Mouse (Mus musculus): ENCODE data around the gene Gria1.

Gria1 gene

DNA sequence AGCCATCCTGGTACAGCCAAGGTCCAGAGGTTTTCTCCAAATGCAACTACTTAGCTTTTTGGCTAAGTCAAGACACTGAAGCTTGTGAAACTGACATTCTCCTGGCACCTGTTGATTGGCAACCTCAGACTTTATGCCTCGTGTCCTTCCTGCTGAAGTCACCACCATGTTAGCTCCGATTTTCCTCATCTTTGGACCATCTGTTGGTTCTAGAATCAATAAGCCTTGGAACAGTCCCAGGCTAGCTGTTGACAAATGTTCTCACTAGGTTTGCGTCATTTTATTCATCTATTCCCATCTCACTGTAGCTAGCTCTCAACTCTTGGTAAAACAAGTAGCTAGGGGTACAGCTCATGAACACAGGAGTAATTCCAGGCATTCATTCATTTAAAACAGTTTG, 51.3 kb downstream of the Gria1 start:
- DNase-seq: no peak

DNA sequence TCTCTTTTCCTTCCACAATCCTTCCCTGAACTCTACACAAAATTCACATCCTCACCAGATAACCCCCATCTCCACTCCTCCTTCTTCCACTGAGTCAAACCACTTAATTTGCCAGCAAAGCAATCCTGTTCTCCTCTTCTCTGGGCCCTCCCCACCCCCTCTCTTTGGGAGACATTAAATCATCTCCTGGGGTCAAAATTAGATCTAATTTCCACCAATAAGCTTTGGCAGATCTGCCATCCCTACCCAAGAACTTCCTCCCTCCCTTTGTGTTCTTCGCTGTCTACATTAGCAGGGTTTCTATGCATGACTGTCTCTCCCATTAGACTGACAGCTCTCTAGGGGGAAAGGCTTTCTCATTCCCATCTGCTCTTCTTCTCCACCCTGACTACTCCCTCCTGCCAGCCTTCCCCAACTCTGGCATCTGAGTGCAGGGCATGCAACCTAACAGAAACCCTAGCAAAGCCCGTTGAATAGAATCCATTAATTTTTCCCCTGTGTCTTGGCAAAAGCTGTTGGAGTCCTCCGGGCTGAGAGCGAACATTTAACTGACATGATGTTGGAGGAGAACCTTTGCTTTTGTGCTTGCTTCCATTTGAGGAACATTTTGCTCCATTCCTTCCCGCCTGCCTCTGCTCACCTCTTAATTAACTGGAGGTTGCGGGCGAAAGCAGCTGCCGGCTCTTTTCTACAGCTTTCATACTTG, 59.2 kb downstream of the Gria1 start:
- DNase-seq: no peak

DNA sequence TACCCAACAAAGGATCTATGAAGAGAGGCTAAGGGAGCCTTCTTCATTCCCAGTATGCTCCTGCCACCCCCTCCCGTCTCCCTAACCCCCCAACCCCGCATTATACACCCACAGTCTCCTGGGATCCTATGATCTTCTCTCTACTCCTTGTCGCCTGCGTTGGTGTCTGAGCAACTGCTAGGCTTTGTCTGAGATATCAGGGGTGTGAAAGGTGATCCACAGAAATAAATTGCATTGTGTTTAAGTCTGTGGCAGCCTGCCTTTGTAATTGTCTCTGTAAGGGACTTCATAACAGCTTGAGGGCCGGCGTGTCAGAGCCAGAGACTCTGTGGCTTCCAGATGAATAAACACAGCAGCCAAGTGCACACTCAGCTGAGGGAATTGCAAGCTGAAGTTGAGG, 61.0 kb downstream of the Gria1 start:
- no peak for DNase-seq

DNA sequence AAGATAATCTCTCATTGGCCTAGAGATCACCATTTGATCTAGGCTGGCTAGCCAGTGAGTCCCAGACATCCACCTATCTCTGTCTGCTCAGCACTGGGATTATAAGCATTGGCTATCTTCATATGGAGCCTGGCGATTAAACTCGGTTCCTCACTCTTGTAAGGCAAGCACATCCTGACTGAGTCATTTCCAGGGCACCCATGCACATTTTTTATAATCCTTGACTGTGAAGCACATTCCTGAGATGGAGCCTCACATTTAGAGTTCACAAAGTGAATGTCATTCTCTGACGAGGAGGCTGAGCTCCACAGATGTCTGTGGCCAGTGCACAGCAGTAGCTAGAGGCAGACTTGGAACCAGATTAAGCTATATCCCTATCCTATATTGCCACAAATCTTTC, 68.2 kb downstream of the Gria1 start:
- DNase-seq: no peak

DNA sequence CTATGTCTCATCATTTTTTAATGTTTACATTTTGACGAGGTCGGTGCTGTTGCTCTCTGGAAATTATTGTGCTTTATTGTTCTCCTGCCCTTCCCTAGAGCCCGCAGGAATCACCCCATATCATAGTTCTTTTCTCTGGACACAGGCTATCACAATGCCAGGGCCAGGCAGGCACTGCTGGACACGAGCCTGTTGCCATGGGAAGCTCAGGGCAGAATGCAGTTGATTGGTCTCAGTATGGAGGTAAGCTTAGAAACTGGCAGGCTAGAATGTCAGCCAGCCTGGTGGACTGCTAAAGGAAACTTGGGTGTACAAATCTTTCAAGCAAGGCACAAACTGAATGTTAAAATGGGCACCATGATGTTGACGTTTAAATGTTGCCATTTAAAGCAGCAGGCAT, 78.3 kb downstream of the Gria1 start:
- no peak for DNase-seq

DNA sequence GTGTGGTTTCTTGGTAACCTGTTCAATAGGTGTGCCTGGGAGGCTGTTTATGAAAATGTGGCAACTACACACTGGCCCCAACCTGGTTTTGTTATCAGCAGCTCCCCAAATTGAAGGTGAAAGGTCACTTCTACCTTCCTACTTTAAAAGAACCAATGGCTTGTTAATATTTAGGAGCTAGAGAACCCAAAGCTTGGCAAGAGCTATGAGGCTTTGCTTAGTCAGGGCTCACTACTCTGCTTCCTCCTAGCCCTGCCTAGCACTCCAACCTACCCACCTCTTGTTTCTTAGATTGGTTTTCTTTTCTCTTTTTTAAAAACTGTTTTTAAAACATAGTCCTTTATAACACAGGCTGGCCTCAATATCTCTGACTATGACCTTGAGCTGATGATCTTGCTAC, 79.5 kb downstream of the Gria1 start:
- no peak for DNase-seq

DNA sequence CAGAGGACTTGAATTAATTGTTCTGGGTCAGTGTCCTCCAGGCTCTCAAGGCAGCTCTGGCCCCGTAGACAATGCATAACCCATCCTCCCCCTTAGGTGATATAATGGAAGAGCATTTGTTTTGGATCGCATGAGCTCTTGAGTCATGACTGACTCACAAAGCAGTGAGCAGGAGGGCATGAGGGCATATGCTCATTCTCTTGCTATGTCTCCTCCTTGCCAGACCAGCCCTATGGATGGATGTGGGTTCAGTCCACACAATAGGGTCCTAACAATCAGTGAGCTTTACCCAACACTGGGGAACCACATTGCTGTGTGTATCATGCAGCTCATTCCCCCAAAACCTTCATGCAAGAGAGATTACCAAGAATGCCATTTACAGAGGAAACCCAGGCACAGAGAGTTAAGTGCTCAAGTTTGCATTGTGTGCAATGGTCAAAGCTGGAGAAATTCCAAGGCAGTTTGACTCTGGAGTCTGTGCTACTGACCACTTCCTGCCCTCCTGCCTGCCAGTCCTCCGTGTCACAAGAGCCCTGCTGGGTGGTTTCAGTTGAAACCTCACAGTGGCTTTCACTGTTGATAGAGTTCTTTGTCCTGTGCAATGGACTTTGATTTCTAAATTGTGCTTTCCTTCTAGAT, 80.2 kb downstream of the Gria1 start:
- DNase-seq: no peak

DNA sequence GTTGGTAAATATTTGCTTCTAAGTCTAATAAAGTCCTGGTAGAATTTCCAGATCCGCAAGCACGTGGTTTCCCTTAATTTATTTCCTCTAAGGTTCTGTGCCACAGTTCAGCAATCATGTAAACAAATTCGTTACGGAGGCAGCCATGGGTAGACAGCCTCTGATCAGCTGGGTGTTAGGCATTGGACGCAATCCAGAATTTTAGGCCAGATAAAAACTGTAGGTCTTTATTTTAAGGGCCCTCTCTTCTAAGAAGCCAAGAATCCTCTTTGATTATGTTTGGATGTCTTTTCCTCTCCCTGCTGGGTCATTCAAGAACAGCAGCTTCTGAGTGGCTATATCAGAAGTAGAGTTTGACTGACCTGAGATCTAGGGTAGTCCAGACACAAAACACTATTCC, 89.3 kb downstream of the Gria1 start:
- DNase-seq: no peak

DNA sequence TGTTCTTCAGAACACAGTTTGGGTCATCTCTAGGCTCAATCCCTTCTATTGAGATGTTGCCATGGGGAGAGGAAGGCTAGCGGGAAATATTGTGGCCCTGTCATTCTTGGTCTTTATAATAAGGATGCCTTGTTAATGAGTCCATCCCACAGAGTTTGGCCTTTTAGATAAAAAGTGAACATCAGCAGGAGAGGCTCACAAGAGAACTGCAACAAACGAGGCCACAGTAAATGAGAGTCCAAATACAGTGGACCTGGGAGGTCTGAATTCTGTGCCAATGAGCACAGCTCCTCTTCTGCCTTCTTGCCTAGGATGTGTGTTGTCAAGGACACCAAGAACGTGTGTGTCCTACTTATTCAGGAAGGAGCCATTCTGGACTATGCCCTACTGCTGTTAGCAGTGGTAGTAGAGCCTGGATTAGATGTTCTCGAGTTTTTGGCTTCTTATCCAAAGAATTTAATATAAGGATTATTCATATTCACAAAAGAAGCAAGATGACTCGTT, 92.6 kb downstream of the Gria1 start:
- DNase-seq: no peak

DNA sequence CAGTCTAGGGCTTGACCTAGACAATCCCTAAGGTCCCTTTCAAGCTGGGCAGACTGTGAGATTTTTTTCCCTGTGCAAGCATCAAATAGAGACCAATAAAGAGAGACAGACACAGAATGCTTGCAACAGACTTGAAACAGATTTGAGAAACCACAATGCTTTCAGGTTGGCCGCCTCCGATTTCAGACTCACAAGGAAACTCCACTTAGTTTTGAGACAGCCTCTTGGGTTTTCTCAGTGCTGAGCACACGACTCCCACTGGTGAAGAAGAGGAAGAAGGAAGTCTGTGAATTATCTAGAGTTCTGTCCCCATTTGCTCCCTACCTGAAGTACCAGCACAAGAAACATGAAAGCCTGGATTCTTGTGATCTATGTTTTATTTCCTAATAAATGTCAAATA, 94.5 kb downstream of the Gria1 start:
- DNase-seq: no peak

DNA sequence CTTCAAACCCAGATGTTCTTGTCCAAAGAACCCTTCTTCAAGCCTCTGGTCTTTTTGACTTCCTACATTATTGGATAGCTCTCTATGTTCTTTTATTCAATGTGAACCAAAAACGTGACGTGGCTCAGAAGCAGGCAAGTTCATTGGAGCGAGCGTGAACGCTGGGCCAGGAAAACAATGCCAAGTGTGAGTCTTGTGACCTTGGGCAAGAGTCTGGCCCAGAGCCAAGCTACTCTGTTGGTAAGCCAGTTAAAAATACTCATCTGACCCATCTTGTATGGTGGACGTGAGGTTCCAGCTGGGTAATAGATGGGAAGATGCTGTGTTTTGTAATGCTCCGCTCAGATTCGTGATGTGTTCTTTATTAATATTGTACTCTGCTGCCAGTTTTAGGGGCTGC, 101.2 kb downstream of the Gria1 start:
- no peak for DNase-seq

DNA sequence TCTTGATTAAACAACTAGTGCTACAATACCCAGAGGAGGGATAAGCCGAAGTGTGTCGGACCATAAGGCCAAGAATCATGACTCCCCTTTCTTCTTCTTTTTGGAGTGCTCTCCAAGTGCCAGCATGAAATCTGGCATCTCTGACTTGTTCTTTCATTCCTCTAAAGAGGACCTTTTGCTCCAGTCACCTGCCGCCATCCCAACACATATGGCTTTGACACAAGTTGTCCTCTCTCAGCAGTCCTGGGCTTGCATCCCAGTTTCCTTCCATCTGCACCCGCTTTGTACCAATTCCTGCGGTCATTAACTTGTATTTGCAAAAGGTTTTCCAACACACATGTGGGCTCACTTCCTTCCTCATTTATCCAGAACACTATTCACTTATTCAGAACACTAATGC, 103.2 kb downstream of the Gria1 start:
- DNase-seq: no peak

DNA sequence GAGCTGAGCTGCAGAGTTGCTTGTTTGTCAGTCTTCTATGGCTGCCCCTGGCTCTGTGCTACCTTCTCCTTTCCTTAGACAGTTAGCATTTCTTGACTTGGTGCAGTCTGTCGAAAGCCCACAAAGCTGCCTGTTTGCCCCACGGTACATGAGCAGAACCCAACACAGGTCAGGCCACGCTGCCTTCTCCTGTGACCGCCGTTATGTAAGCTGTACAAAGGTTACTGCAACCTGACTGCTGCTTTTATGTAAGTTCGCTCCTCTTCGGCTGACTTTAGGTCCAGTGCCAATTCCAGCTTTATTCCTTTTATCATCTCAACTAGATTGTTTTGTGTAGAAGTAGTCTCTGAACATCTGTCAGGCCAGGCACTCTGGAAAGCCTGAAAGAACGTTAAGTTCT, 115.9 kb downstream of the Gria1 start:
- DNase-seq: no peak

DNA sequence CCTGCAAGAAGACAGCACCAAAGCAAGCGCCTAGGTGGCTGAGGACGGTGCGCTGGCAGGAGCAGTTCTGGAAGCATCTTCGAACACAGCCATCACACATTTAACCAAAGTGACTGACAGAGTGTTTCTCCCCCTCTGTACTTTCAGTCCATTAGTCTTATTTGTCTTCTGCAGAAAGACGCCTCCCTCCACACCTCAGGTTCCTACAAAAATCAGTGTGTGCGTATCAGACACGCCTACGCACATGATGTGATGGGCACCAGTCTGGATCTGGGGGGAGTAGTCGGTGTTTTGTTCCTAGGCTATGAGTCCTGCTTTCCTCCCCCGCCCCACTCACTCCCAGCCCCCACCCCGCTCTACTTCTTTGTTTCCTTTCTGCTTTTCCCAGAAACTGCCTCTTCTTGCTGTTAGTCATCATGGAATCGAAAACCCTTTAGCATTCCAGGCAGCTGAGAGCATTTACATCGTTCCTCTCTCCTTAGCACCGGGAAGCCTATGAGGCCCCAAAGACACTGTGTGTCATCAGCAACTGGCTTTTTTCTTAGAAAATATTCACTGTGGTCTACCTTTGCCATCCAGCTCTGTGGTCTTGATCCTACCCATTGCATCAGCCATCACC, 129.1 kb downstream of the Gria1 start:
- peak; percentile 34 for DNase-seq

DNA sequence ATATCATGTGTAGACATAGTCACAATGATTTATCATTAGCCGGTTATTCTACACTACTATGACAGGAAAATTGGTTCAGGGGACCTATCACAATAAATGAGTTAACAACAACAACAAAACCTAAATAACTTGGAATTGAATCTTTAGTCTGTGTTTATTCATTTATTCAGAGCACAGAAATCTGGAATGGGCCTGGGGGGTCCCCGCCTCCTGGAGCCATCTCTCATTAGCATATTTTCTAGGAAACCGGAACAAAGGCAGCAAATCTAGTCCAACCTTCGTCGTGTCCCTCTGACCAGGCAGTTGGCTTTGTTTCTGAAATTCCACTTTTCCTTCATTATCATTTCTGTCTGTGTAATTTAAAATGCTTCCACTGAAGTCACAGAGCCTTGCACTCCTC, 132.5 kb downstream of the Gria1 start:
- DNase-seq: no peak

DNA sequence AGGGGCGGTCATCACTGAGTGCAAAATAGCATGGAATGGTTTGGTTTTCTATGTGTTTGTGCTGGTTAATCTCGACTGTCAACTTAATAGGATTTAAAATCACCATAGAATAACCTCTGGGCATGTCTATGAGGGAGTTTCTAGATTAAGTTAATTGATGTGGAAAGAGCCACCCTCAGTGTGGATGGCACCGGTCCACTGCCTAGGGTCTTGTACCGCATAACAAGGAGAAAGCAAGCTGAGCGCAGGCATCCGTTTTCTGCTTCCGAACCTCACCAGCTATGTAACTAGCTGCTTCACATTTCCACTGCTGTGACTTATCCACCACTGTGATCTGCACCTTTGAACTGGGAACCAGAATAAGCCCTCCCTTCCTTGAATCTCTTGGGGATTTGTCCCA, 134.0 kb downstream of the Gria1 start:
- no peak for DNase-seq

DNA sequence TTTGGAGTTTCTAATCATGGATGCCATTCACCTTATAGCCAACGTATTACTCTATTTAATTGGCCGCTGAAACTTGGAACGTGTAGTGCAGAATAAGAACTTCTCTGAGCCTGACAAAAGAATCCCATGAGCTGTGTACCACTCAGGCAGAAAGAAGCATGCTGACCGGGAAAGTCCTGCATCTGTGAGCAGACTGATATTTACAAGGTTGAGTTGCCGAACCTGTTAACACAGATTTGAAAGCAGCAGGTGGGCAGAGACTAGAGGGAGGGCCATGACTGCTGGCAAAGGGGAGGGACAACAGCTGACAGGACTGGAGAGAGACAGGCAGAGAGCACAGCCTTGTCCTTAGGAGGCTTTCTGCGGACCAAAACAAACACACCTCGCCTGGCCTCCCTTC, 134.5 kb downstream of the Gria1 start:
- DNase-seq: no peak

DNA sequence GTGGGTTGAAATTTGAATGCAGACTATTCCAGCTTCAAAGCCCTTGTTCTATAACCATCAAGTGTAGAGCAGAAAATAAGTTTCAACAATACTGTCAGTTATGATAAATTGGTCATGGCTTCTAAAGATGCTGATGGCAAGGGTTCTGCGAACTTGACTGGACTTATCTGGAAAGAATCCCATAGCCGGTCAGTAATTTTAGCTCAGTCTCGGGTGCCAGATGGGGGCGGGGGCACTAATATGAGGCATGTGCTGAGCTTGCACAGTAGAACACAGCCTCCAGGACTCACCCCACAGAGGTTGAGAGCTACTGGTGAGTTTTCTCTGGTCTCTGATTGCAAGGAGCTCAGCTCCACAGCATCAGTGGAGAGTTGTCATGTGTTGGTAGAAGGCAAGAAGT, 140.5 kb downstream of the Gria1 start:
- no peak for DNase-seq

DNA sequence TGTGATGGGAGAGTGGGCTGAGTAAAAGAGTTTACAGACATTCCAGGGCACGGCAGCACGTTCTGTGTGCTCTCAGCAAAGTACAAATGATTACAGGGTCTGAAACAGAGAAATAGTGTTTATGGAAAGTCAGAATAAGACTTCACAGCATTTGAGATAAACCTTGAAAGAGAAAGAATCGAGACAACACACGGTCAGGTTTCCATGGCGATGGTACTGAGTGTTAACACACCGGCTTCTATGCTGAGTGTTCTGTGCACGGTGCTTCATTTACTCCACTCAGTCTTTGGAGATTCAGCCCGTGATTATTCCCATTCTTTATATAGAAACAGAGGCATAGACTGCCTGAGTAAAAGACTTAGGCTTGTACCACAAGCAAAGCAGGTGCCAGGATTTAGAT, 143.8 kb downstream of the Gria1 start:
- no peak for DNase-seq

DNA sequence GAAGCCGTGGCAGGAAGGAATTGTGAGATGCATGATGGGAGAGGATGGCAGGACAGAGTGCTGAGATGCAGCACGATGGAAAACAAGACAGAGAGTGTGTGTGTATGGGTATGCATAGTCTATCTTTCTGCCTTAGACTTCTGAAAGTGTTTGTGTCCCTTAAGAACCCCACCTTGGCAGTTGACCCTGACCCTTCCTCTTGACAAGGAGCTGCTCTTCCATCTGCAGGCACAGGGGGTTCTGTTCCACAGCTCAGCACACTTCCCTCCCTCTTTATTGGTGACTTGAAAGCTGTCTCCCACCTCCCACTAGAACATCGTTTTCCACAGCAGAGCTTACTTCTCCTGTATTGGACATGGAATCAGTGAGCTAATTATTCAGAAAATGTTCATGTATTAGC, 148.2 kb downstream of the Gria1 start:
- DNase-seq: no peak

DNA sequence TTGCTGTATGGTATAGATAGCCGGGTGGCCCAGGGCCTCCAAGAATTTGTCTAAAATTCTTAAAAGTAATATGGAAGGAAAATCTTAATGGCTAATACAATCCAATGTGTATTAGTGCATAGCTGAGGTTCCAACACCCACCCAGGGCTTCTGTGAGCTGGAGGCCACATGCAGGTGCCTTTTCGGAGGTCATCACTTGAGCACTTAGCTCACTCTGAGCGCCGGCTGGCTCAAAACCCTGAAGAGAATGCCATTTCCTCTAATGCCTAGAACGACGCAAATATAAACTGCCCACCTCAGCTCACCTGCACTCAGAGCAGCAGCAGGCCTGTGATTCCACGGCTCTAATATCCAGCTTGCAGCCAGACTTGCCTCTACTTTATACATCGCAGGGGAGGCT, 148.9 kb downstream of the Gria1 start:
- DNase-seq: no peak

DNA sequence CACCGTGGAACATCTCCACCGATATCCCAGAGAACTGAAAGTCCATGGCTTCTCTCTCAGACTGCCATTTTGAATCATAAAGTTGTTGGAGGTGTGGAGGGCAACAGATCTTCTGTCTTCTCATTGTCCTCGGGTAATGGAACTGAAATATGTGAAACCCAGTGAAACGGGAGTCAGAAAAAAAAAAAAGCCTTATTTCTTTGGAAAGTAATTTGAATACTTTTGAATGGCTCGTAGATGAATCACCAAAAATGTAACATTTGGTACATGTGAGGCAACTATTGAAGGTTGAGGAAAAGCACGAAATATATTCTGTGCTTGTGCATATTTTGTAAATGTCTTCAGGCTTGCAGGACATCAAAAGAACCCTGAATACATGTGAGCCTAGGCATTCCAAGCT, 151.7 kb downstream of the Gria1 start:
- DNase-seq: no peak

DNA sequence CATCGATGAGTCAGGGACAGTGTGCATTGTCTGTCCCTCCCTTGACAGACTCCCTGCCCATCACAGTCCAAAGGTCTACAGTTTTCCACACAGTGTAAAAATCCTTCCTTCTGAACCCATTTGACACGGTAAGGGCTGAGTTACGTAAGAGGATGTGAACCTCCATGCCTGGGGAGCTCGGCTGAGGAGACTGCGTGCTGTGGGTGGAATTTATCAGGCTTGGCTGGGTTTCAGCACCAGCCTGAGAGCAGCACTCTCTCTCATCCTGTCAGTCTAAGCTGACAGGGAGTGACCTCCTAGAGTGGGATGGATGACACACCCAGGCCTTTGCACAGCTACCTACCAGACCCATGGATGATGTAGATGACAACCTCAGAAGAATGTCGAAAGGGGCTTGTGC, 158.9 kb downstream of the Gria1 start:
- DNase-seq: no peak

DNA sequence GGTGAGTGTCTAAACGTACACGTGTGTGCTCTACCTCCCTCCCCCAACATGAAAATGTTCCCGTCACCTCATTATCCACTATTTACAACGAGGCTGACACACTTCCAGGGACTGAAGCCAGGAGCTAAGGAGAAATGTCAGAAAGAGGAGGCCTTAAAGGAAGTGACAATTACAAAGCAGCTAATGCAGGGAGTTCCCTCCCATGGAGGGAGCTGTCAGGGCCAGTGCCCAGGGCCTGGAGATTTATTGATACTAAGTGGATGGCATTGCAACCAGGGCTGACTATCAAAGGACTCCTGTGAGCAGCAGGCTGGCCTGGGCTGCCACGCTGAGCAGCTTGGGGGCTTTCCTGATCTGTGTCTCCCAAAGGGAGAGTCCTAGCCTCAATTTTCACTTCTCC, 163.0 kb downstream of the Gria1 start:
- DNase-seq: no peak

DNA sequence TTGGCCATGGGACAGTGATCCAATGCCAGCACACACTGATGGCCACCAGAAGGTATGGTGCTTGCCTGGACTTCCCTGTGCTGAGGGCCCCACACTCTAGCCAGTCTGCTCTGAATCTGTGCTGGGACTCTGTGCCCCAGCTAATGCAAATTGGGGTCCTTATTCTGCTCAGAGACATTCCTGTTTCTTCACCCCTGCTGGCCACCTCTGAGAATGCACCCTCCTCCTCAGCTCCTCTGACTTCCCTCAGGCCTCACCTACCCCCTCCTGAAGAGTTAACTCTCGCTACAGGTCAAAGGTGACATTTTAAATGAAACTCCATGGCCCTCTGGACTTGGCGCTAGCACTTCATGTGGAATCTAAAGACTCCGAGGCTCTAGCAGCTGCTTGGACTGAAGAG, 165.4 kb downstream of the Gria1 start:
- DNase-seq: no peak
